Mouse (Mus musculus) CD4-positive, CD25-positive, alpha-beta regulatory T cell, adult 2 months (primary cell): ENCODE measurements around the gene Klhl21.
A peak's percentile ranks its signal among the peaks of the same experiment; 100 is the strongest.

Experiments used
- DNase-seq: peaks from one replicate; pipeline ENCODE4 v3.0.0-alpha.2; 2012; ENCODE audit warnings: low read depth, low spot score

The Klhl21 gene

DNA sequence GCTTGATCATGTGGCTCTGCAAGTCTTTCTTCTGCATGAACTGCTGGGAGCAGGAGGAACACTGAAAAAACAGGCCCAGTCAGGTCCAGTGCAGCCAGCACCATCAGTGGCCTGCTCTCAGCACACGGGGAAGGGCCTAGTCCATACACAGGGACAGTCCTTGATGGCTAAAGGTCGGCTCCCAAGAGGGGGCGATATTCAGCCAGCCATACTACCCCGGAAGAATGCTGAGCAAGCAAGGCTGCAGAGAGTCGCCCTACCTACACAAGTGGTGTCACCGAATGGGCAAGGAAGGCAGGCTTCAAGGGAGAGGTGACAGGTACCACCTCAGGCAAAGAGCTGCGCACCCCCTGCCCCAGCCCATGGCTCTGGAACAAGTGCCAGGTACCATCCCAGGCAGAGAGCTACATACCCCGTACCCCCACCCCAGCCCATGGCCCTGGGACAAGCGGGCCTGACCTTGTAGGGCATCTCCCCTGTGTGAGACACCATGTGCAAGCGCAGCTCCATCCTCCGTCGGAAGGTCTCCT, 13.0 kb downstream of the Klhl21 start:
- no peak for DNase-seq

DNA sequence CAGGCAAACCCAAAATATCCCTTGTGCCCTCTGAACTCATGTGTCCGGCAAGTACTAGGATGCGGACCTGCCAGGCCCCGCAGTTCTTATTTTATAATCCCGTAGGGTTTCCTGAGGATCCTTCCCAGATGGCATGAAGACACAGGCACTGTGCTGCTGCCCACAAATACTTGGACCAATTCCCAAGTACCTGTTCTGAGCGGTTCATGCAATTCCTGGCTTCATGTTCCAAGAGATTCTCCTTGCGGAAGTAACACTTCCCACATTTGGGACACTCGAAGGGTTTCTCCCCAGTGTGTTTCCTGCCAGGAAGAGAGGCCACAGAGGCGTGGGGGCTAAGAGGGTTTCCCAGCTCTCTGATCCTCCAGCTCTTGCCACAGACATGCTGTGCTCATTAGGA, 13.9 kb downstream of the Klhl21 start:
- no peak for DNase-seq

DNA sequence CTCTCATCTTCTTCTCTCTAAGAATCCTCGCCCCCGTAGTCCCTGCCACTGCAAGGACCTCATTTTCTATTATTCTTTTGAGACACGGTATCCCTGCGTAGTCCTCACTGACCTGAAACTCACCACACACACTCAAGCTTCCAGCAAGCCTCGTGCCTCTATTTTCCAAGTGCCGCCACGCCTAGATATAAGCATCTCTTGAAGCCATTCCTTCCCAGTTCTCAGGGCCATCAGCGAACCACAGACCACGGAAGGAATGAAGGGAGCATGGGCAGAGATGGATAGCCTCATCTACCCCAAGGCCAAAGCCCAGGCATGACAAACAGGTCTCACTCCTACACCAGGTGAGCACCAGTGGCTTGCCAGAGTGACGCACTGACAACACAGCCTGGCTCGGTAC, 15.9 kb downstream of the Klhl21 start:
- DNase-seq, result no peak

DNA sequence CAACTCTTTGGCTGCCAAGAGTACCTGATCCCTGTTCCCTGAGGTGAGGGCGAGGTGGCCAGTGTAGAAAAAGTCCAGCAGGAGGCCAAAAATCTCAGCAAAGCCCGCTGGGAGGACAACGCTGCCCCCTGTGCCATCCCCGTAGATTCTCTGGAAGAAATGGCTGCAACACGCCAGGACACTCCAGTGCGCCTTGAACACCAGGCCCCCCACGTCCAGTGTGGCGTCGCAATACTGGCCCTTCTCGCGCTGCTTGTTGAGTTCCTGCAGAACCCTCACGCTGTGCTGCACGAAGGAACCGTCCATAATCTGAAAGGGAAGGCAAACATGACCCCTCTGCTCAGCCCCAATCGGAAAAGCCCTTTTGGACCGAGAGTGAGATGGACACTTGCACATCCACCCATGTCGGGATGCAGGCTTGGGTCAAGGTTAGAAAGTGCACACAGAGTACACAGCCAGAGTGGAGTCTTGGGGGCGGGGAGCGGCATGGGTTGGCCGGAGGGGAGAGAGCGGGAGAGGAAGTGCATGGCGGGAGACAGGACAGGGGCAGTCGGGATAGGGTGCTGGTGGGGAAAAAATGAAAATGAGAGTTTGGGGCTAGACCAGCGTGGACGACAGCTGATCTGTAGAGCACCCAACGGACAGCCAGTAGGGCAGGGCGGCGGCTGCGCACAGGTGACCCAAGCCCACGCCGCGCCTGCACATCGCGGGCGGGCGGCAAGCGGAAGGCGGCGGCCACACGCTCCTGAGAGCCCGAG, 18.3 kb downstream of the Klhl21 start:
- DNase-seq, result no peak

DNA sequence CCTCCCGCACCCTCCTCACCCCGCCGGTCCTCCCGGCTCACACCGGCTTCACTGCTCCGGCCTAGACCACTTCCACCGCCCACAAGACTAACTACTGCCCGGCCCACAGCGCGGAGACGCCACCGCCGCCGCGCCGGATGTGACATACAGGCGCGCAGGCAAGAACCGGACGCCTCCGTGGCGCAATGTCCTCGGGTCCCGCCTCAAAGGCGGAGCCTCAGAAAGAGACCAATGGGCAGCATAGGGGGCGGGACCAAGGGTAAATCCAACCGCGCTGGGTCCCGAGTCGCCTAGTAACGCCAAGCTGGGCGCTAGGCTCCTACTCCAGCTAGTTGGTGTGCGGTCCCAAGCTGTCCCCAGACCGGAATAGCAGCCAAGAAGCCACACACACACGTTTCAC, 18.9 kb downstream of the Klhl21 start, which contains the start of gene Zbtb48:
Gene Zbtb48 (minus strand): TSS at position 148 of the 400 bp plus-strand sequence.
- DNase-seq, result peak; percentile 96

DNA sequence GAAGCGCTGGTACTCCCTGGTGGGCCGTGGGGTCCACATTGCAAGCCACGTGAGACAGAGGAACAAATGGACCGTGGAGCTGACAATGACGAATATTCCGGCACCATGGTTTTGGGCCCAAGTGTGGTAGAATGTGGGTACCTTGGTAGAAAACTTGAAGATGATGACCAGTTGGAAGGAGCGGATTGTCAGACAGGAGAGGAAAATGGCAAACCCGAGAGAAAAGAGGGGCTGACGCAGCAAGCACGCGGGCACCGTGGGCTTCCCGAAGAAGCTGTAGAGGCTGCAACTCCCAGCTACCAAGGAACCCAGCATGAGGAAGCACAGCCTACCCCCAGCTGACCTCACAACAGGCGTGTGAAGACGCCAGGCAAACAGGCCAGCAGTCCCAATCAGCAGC, 19.9 kb downstream of the Klhl21 start:
- no peak for DNase-seq

DNA sequence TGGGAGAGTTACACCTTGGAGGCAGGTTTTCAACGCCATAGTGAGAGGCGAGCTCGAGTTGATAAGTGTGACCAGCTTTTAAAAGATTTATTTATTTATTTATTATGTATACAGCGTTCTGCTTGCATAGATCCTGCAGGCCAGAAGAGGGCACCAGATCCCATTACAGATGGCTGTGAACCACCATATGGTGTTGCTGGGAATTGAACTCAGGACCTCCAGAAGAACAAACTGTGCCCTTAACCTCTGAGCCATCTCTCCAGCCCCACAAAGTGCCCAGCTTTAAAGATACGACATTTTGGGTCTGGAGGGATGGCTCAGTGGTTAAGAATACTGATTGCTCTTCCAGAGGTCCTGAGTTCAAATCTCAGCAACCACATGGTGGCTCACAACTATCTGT, 20.5 kb downstream of the Klhl21 start:
- DNase-seq, result peak; percentile 60

DNA sequence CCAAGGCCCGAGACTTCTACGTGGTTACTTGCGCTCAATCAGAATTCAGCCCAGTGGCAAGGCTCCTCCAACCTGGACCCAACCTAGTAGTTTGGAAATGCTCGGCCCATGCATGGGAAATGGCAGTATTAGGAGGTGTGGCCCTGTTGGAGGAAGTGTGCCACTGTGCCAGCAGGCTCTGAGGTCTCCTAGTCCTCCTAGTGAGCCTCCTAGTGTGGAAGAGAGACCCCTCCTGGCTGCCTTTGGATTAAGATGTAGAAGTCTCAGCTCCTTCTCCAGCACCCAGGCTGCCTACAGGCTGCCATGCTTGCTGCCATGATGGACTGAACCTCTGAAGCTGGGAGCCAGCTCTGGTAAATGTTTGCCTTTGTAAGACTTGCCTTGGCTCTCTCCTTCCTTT, 21.4 kb downstream of the Klhl21 start:
- DNase-seq, result no peak

DNA sequence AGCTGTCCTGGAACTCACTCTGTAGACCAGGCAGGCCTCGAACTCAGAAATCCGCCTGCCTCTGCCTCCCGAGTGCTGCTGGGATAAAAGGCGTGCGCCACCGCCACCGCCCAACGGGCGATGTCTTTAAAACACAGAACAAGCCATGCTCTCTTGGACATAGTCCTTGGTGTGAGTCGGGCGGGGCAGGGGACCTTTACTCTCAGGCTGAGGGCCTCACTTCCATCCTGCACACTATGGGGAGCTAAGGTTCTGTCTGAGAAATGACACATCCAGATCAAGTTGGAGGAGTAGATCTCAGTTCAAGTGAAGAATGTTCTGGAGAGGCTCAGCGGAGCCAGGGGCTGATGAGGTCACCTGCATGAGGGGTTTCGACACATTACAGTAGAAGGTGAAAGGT, 24.3 kb downstream of the Klhl21 start:
- DNase-seq, result no peak

DNA sequence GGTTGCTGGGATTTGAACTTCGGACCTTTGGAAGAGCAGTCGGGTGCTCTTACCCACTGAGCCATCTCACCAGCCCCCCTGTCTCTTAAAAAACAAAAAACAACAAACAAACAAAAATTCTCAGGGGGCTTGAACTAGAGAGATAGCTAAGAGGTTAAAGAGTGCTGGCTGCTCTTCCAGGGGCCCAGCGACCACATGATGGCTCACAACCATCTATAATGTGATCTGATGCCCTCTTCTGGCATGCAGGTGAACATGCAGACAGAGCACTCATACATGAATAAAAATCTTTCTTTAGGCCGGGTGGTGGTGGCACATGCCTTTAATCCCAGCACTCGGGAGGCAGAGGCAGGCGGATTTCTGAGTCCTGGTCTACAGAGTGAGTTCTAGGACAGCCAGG, 27.9 kb downstream of the Klhl21 start:
- DNase-seq, result peak; percentile 26

DNA sequence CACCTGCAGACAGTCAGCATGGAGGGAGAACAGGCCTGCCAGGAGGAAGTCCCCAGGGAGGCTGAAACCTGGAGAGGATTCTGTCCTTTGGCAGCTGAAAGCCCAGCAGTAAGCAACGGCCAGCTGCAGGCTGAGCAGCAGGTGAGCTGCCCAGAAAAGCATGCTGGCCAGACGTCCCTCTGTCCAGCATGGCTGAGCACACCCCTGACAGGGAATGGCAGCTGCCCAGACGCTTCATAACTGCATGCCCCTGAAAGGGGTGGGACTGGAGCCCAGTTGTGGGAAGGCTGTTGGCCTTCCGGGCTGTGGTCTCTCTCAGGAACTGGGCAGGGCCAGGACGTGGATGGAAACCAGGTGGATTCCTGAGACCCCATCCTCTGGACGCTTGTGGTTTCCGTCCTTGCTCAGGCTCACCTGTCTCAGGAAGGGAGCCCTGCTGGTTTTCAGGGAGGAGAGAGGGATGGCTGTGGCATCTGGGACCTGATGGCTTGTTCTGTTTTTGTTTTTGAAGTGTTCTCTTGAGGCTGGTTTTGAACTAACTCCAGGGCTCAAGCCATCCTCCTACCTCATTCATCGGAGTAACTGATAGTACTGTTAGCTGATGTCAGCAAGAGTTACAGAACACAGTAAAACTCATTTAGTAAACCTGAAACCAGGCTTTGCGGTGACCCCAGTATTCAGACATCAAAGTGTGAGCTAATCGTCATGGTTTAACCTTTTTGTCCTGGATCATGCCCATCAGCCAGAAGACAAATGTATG, 29.8 kb downstream of the Klhl21 start, which contains the start of gene Tas1r1:
Gene Tas1r1 (minus strand): TSS at position 344 of the 760 bp plus-strand sequence.
- peak; percentile 51 for DNase-seq

DNA sequence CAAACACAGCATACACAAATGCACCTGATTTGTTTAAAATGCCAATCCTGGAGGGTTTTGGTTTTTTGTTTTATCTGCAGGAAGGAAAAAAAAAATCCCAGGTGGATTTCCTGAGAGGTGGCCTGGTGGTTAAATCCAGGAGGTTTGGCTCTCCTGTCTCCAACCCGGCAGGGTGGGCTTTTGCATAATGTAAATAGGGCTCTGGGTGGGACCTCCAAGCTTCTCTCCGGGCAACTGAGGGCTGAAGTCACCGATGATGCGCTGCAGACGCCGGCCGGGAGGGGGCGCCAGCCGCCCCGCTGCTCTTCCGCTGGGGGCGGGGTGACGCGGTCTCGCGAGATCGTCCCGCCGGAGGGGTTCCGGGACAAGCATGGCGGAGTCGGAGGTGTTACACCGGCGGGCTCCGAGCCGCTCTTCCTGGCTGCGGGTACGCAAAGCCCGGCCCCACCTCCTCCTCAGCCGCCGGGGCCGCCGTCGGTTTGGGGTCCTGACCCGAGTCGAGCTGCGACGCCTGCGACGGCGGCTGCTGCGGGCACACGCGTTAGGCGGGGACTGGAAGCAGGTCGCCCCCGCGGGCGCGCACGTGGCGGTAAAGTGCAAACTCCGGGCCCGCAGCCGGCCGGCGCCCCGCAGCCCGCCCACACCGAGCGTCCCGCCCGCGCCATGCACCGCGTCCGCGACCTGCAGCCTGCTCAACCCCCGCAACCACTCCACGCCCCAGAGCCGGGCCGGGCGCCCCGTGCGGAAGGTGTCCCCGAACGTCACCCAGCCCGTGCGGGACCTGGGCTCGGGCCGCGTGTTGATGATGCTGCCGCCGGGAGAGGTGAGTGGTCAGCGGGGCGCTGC, 30.6 kb downstream of the Klhl21 start, which contains the start of gene Nol9:
Gene Nol9 (plus strand): TSS at position 337 of the 846 bp plus-strand sequence.
- peak; percentile 97 for DNase-seq

DNA sequence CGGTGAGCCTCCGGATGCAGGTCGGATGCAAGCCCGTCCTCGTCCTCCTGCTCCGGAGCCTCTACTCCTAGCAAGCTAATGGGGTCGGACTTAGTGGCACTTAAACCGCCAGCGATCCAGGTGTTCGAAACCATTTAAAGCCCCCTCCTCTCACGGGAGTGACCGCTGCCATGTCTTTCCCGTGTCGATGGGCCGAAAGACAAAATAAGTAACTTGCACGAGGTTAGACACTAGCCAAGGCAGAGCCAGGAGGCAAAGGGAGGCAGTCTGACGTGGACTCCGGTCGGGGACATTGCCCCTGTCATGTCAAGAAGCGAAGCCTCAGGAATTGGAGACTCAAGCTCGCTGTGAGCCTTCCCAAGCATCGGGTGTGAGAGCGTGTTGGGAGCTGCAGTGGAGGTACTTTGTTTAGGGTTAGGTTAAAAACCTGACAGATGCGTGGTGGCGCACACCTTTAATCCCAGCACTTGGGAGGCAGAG, 31.3 kb downstream of the Klhl21 start:
- no peak for DNase-seq

DNA sequence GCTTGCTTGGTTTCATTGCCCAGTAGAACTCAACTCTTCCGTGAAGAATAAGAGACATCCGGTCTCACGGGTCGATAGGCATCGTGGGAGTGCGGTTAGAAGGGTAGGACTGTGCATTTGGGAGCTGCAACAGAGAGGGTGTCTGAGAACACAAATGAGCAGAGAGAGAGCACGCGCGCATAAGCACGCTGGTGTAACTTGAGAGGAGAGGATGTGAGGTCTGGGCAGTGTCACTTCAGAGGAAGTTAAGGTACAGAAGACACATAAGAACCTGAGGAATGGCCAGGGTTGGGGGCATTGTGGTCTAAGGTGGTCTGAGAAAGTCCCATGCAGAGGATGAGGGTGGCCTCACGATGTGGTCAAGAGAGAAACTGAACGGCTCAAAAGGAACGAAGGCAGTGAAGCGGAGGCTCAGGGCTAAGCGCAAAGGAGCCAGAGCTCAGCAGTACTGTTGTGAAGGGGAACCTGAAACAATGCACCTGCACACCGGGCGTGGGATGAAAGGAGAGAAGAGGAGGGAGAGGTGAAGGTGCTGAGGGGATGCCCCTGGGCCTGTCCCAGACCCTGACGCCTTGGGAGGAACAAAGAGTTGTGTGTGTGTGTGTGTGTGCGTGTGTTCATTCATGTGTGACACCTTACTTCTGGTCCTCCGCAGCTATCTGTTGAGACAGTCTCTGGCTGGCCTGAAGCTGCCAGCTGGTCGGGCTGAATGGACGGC, 33.5 kb downstream of the Klhl21 start:
- no peak for DNase-seq

DNA sequence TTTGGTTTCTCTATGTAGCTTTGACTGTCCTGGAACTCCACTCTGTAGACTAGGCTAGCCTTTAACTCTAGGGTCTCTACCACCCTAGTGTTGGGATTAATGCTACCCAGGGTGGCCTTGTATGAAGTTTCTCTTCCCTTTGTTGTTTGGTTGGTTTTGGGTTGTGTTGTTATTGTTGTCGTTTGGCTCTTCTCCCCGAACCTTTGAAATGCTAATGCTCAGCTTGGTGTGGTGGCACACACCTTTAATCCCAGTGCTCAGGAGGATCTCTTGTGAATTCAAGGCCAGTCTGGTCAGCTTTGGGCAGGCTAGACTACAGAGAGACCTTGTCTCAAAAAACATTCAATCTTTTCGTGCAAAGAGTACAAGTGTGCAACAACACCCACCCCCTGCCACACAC, 34.6 kb downstream of the Klhl21 start:
- no peak for DNase-seq

DNA sequence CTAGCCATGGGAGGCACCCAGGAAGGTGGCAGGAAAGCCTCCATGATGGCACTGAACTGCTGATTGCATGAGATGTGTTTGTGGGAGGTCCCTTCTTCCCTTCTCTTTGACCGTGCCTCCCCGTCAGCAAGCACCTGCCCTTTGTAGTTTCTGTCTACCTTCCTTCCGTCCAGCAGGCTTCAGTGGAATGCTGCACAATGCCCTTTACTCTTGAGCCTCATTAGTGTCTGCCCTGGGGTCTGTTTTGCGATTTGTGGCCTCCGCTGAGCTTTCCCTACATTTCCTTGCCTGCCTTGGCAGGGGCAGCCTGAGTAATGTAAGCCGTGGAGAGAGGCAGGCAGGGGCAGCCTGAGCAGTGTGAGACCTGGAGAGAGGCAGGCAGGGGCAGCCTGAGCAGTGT, 36.0 kb downstream of the Klhl21 start:
- no peak for DNase-seq

DNA sequence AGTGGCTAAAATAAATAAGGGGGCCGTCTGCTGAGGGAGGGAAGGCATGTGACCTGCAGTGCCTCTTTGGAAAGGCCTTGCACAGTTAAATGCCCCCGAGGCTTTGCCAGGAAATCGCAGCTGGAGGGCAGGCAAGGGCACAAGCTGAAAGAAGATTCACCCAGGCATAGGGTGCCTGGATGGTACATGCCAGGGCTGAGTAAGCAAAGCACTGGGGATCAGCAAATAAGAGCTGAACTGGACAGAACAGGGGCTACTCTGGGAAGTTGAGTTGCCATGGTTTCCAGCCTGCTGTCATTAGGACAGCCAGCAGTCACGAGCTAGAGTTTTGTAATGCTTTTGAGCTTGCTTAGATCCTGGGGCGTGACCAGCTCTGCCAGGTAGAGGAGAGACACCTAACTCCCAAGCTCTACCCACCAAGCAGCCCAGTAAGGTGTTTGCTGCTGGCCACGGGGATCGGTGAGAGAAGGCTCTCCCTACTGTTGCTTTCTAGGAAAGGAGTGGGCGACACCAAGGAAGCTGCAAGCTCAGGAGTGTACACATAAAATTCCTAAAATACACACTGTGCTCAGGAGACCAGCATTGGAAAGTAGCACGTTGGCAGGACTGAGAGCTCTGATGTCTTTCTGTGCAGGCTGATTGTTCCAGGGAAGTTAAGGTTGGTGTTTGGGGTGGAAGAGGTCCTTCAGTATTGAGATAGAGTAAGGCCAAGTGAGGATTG, 53.9 kb downstream of the Klhl21 start:
- no peak for DNase-seq

DNA sequence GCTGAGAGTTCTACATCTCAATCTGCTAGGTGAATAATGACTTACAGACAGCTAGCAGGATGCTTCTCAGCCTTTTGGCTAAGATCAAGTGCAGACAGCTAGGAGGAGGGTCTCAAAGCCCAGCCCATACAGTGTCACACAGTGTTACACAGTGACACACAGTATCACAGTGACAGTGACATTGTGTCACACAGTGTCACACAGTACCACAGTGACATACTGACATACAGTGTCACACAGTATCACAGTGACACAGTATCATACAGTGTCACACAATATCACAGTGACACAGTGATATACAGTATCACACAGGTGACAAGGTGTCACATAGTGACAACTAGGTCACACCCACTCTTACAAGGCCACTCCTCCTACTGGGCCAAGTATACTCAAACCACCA, 58.7 kb downstream of the Klhl21 start:
- no peak for DNase-seq
